Mouse (Mus musculus) stomach, embryonic 16.5 days (tissue): ENCODE measurements around the gene Cwc25. TPM values are rescaled to one million over a fixed set of nuclear protein-coding genes. Genes with fewer than 3 reads are reported as not detected.
"Not testable (repeated sequence)": the region's sequence is repeated elsewhere in the genome, so short reads cannot be mapped to it uniquely, and the experiment has no call there.

Source experiments
- ATAC-seq: fragments of 200-750 bp; cut with Nextera tagmentation; 2 replicates; pipeline ENCODE4 v1.8.0; 2017; ENCODE audit warnings: moderate number of reproducible peaks, moderate TSS enrichment; ENCODE audit not compliant: insufficient read depth, low FRiP score
- H3K27ac ChIP-seq: fragments of 300-500 bp; sonication (generic); 2 replicates; pipeline ENCODE4 v1.5.1; 2014; ENCODE audit warnings: low read length
- H3K27me3 ChIP-seq: fragments of 300-500 bp; sonication (generic); 2 replicates; pipeline ENCODE4 v1.6.1; 2014; ENCODE audit warnings: low read length, control low read depth, mixed read lengths; ENCODE audit not compliant: control insufficient read depth, insufficient read depth
- H3K36me3 ChIP-seq: fragments of 300-500 bp; sonication (generic); 2 replicates; pipeline ENCODE4 v1.6.1; 2014; ENCODE audit warnings: low read length; ENCODE audit not compliant: control insufficient read depth, insufficient read depth
- H3K4me1 ChIP-seq: fragments of 300-500 bp; sonication (generic); 2 replicates; pipeline ENCODE4 v1.6.1; 2014; ENCODE audit warnings: low read length, control low read depth, mixed read lengths; ENCODE audit not compliant: control insufficient read depth, insufficient read depth
- H3K4me2 ChIP-seq: fragments of 300-500 bp; sonication (generic); 2 replicates; pipeline ENCODE4 v1.6.1; 2014; ENCODE audit warnings: low read depth, low read length, mixed read lengths
- H3K4me3 ChIP-seq: fragments of 300-500 bp; sonication (generic); replicated peaks from 2 replicates; pipeline ENCODE4 v1.5.1; 2014; ENCODE audit warnings: mild to moderate bottlenecking, low read length
- H3K9ac ChIP-seq: fragments of 300-500 bp; sonication (generic); 2 replicates; pipeline ENCODE4 v1.6.1; 2014; ENCODE audit warnings: low read length
- H3K9me3 ChIP-seq: fragments of 300-500 bp; sonication (generic); replicated peaks from 2 replicates; pipeline ENCODE4 v1.6.1; 2016; ENCODE audit warnings: low read length, control low read depth; ENCODE audit not compliant: control insufficient read depth
- WGBS: fragments of 180-500 bp; shearing (Covaris S2); extraction: QIAGEN DNeasy Blood & Tissue Kit; methylation state at CpG from one replicate; pipeline ENCODE4 v1.1.7; 2014; 5-methylcytosine and 5-hydroxymethylcytosine counted together
- polyA plus RNA-seq: library from polyadenylated mRNA; unstranded; fragments of >200 nt; fragmentation: Nextera tagmentation; extraction: Ambion mirVana; gene quantifications from 2 replicates; pipeline ENCODE4 v1.2.1, GENCODE M21; 2015

The Cwc25 gene
- polyA plus RNA-seq, 1 experiment from 2014 or later = 16.3 TPM

DNA sequence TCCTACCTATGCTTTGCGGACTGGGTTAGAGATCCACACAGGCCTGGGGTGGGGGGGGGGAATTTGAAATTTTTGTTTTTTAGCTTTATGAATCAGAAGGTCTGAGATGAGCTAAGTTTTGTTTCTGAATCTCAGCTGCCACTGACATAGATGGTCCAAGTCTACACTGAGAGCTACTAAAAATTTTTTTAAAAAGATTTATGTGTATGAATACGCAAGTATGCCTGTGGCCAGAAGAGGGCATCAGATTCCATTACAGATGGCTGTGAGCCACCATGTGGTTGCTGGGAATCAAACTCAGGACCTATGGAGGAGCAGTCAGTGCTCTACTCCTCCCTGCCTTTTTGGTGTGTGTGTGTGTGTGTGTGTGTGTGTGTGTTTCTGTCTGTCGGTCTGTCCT lies 52.0 kb downstream of the Cwc25 start:
- no peak overlapping the region for H3K9ac ChIP-seq
- no peaks in the 10 kb centered on the region for H3K9me3 ChIP-seq
- H3K4me3 ChIP-seq = no peak overlapping the region
- H3K4me1 ChIP-seq = no peaks in the 10 kb centered on the region
- no peak overlapping the region for H3K27ac ChIP-seq
- WGBS = 95% methylated on average over 3 of the region's 3 CpGs
- no peak for ATAC-seq
- no peak overlapping the region for H3K4me2 ChIP-seq
- no peaks in the 10 kb centered on the region for H3K27me3 ChIP-seq
- H3K36me3 ChIP-seq = peaks cover 7% of the 10 kb centered on the region

DNA sequence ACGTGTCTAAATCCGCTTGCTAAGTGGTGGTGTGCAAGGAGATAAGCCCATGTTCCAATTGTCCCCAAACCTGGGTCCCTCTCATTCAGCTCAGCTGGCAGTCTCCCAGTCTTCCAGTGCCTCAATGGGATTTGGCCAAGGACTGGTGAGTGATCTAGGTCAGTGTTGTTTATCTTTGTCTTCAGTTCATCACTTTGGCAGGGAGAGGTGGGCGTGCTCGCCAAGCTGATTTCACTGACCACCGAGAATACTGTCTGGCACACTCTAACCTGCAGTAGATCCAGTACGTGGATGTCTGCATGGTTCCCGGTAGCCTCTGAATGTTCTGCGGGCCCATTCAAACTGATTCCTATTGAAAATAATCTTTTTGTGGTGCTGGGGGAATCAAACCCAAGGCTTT lies 52.5 kb downstream of the Cwc25 start:
- Histone ChIP-seq H3K9me3 (no peaks in the 10 kb centered on the region), H3K4me2 (no peak overlapping the region), H3K9ac (no peak overlapping the region), H3K27me3 (no peaks in the 10 kb centered on the region), H3K4me3 (no peak overlapping the region), H3K27ac (no peak overlapping the region), H3K36me3 (peaks cover 7% of the 10 kb centered on the region), H3K4me1 (no peaks in the 10 kb centered on the region)
- ATAC-seq = no peak
- 80% methylated on average over 8 of the region's 8 CpGs for WGBS

DNA sequence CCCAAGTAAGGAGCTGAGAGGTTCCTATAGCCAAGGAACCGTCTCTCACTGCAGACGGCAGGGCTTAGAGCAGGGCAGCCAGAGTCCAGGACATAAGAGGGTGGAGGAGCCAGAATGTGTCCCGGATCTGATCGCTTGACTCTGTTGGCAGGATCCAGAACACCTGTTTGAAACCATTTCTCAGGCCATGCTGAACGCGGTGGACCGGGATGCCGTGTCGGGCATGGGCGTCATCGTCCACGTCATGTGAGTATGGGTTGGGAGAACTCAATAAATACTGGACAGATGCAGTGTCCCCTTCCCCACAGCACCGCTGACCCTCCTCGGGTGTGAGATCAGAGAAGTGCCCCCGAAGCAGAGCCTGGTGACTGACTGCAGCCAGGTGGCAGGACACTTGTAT lies 54.1 kb downstream of the Cwc25 start:
- Histone ChIP-seq H3K4me1 (no peaks in the 10 kb centered on the region), H3K27me3 (no peaks in the 10 kb centered on the region), H3K4me3 (no peak overlapping the region), H3K9ac (no peak overlapping the region), H3K27ac (no peak overlapping the region), H3K4me2 (no peak overlapping the region), H3K36me3 (peaks cover 9% of the 10 kb centered on the region), H3K9me3 (no peaks in the 10 kb centered on the region)
- no peak for ATAC-seq
- 88% methylated on average over 15 of the region's 15 CpGs for WGBS

DNA sequence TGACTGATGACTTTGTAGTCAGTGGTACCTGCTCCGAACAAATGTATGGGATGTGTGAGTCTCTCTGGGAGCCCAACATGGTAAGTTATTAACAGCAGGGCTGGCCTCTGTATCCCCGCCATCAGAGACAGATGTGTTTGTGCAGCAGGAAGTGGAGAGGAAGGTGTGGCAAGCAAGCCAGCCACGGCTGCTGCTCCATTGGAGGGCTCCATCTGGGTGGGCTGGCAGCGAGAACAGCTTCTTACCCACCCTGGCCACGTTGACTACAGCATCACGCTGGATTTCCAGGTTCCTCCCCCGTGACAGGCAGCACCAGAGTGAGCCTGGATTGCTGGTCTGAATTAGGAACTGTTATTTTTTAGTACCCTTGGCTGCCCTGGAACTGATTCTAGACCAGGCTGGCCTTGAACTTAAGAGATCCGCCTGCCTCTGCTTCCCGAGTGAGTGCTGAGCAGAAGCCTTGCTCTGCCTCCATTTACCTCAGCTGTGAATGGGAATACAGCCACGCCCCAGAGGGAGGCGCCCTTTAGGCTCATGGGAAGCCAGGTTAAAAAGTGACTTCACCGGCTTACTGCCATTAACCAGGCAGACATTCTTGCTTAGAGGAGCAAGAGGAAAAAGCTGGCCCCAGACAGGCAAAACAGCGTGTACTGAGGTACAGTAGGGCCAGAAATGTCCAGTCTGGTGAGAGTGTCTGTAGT lies 55.0 kb downstream of the Cwc25 start:
- no peaks in the 10 kb centered on the region for H3K9me3 ChIP-seq
- H3K36me3 ChIP-seq = peaks cover 15% of the 10 kb centered on the region
- ATAC-seq = no peak
- no peaks in the 10 kb centered on the region for H3K27me3 ChIP-seq
- H3K4me1 ChIP-seq = no peaks in the 10 kb centered on the region
- no peak overlapping the region for H3K9ac ChIP-seq
- H3K27ac ChIP-seq = no peak overlapping the region
- 77% methylated on average over 13 of the region's 13 CpGs for whole genome bisulfite sequencing
- H3K4me2 ChIP-seq = no peak overlapping the region
- no peak overlapping the region for H3K4me3 ChIP-seq

DNA sequence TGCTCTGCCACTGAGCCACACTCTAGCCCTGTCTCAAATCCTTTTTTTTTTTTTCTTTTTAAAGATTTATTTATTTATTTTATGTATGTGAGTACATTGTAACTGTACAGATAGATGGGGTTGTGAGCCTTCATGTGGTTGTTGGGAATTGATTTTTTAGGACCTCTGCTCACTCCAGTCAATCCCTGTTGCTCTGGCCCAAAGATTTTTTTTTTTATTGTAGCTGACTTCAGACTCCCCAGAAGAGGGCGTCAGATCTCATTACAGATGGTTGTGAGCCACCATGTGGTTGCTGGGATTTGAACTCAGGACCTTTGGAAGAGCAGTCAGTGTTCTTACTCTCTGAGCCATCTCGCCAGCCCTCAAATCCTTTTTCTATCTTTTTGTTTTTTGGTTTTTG lies 56.3 kb downstream of the Cwc25 start:
- 76% methylated on average over 2 of the region's 2 CpGs for WGBS
- H3K4me2 ChIP-seq, H3K27ac ChIP-seq, H3K4me1 ChIP-seq, ATAC-seq, H3K4me3 ChIP-seq, H3K9me3 ChIP-seq, H3K27me3 ChIP-seq, H3K9ac ChIP-seq: not testable (repeated sequence)
- peaks cover 15% of the 10 kb centered on the region for H3K36me3 ChIP-seq

DNA sequence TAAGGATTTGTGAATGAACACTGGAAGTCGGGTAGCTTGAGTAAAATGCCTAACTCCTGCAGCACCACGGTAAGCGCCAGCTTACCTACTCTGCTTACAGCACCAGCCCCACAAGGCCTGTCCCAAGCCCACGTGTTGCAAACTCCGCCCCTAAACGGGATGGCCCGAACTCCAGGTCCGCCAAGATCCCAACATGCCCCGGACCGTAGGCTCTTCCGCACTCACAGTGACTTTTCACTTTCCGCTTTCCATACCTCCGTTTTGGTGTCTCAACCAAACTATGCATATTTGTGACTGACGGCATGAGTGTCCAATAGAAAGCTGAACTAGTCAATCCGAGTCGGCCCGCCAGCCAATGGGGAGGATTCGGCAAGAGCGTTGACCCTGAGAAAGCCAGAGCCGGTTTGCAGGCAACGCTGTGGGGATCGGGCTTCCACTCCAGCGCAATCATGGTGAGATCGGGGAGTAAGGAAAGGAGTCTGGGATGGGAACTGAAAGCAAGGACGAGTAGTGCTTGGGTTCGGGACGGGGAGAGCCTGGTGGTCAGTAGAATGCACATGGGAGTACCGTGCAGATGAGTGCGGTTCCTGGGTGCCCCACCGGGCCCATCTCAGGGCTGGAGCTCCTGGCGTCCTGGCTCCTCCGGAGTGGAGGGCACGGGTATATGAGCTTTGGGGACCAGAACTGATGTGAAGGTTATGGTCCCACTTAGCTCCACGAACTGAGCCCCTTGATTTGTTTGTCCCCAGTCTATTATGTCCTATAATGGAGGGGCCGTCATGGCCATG lies 63.1 kb downstream of the Cwc25 start, which contains the start of gene Psmb3:
Psmb3 (plus strand) TSS at position 361 of the 788 bp plus-strand sequence.
- Histone ChIP-seq H3K4me1 (peaks cover 23% of the 10 kb centered on the region), H3K36me3 (peaks cover 8% of the 10 kb centered on the region; the same call in 1 of the 2 replicates), H3K9me3 (no peaks in the 10 kb centered on the region), H3K4me3 (peak within 1 kb of the TSS; percentile 63), H3K27me3 (no peaks in the 10 kb centered on the region), H3K4me2 (peak within 1 kb of the TSS; percentile 83), H3K27ac (peak within 1 kb of the TSS; percentile 85), H3K9ac (peak within 1 kb of the TSS; percentile 80)
- under 1% methylated on average over 35 of the region's 35 CpGs for WGBS
- peak; percentile 92 for ATAC-seq

DNA sequence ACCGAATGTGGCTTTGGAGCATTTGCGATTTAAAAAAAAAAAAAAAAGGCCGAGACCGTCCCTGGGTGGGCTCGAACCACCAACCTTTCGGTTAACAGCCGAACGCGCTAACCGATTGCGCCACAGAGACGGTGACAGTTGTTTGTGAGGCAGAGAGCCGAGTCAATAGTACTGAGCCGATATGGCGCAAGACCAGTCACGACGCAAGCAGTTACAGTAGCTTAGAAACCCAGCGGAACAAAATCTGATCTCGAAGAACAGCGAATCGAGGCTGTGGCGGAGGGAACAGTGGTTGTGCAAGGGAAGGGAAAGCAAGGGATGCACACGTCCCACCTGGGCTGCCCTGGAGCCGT lies 64.0 kb downstream of the Cwc25 start:
- peaks cover 7% of the 10 kb centered on the region; the same call in 1 of the 2 replicates for H3K36me3 ChIP-seq
- H3K27ac ChIP-seq = peak overlapping the region; percentile 85
- ATAC-seq = no peak
- no peaks in the 10 kb centered on the region for H3K27me3 ChIP-seq
- H3K9me3 ChIP-seq = no peaks in the 10 kb centered on the region
- peak overlapping the region; percentile 59 for H3K4me2 ChIP-seq
- under 1% methylated on average over 24 of the region's 24 CpGs for WGBS
- H3K4me1 ChIP-seq = peaks cover 31% of the 10 kb centered on the region
- H3K4me3 ChIP-seq = peak overlapping the region; percentile 63
- H3K9ac ChIP-seq = peak overlapping the region; percentile 67

DNA sequence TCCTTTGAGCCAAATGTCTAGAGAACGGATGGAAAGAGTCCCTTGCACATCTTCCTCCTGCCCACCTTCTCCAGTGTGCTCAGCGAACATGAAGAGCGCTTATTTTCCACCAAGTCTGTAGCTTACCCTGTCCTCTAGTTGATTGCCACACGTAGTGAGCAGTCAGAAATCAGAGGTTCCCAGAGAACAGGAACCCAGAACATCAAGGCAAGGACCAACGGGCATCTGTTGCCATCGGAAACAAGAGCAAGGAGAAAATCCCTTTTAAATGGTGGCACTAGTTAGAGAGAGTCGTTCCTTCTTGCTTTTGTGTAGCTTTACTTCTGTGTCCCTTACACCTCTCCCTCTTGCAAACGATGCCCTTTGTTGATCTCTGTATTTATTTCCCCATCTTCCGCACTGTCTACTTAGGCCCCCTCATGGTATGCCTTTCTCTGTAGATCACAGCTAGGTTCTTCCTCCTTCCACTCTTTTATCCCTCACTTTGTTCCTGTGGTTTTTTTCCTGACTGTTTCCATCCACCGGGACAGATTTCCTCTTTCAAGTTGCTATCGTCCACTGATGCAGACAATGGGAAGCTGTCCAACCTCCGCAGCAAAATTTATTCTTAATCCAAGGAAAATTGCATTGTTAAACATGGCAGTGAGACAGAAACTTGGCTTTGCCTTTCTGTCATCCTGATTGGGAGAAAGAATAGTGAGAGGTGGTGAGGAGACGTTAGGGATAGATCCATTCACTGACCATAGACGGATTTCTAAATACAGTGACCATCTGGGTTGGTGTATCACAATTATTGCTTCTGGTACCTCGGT lies 64.6 kb downstream of the Cwc25 start:
- Histone ChIP-seq H3K4me2 (peak overlapping the region; percentile 59), H3K27me3 (no peaks in the 10 kb centered on the region), H3K4me3 (peak overlapping the region; percentile 63), H3K9me3 (no peaks in the 10 kb centered on the region), H3K36me3 (0 out of 2 replicates have a peak, but pooled peaks cover 1% of the 10 kb centered on the region), H3K4me1 (peaks cover 35% of the 10 kb centered on the region), H3K9ac (peak overlapping the region; percentile 43), H3K27ac (no peak overlapping the region)
- no peak for ATAC-seq
- WGBS = 49% methylated on average over 15 of the region's 15 CpGs
